Mouse (Mus musculus) thymus, postnatal 25 days (tissue): ENCODE data around the gene Als2cr12.
A peak's percentile ranks its signal among the peaks of the same experiment; 100 is the strongest.
"Not testable (repeated sequence)": the region's sequence is repeated elsewhere in the genome, so short reads cannot be mapped to it uniquely, and the experiment has no call there.

Source experiments
- DNase-seq: peaks from one replicate; pipeline ENCODE4 v3.0.0; 2022

Als2cr12 gene

GRCm38 (mm10) chr1:58678412-58678811, 17.4 kb downstream of the Als2cr12 start:
- not testable (repeated sequence) for DNase-seq

GRCm38 (mm10) chr1:58677575-58677974, 18.2 kb downstream of the Als2cr12 start:
- peak; percentile 45 for DNase-seq

GRCm38 (mm10) chr1:58675011-58675410, 20.8 kb downstream of the Als2cr12 start:
- DNase-seq, result no peak

- DNase-seq, result no peak
Observed at GRCm38 (mm10) chr1:58672116-58672515, 23.7 kb downstream of the Als2cr12 start.

GRCm38 (mm10) chr1:58669635-58670034, 26.2 kb downstream of the Als2cr12 start:
- DNase-seq, result not testable (repeated sequence)

- no peak for DNase-seq
Observed at GRCm38 (mm10) chr1:58668191-58668590, 27.6 kb downstream of the Als2cr12 start.

- DNase-seq, result not testable (repeated sequence)
Observed at GRCm38 (mm10) chr1:58663365-58663764, 32.4 kb downstream of the Als2cr12 start.

- not testable (repeated sequence) for DNase-seq
Observed at GRCm38 (mm10) chr1:58662671-58663070, 33.1 kb downstream of the Als2cr12 start.

GRCm38 (mm10) chr1:58652480-58653403, 43.0 kb downstream of the Als2cr12 start:
- DNase-seq, result peak; percentile 81

- DNase-seq, result peak; percentile 19
Observed at GRCm38 (mm10) chr1:58651571-58652456, 44.0 kb downstream of the Als2cr12 start.

- not testable (repeated sequence) for DNase-seq
Observed at GRCm38 (mm10) chr1:58628847-58629246, 66.9 kb downstream of the Als2cr12 start.

GRCm38 (mm10) chr1:58621996-58622748, 73.6 kb downstream of the Als2cr12 start:
- DNase-seq, result no peak

GRCm38 (mm10) chr1:58621251-58621650, 74.5 kb downstream of the Als2cr12 start:
- DNase-seq, result no peak

GRCm38 (mm10) chr1:58618766-58619165, 77.0 kb downstream of the Als2cr12 start:
- DNase-seq, result no peak

GRCm38 (mm10) chr1:58617978-58618668, 77.7 kb downstream of the Als2cr12 start:
- DNase-seq, result no peak

GRCm38 (mm10) chr1:58617076-58617475, 78.7 kb downstream of the Als2cr12 start:
- no peak for DNase-seq

- DNase-seq, result no peak
Observed at GRCm38 (mm10) chr1:58616176-58616575, 79.6 kb downstream of the Als2cr12 start.

GRCm38 (mm10) chr1:58615146-58615545, 80.6 kb downstream of the Als2cr12 start:
- DNase-seq, result no peak

- no peak for DNase-seq
Observed at GRCm38 (mm10) chr1:58614424-58614823, 81.4 kb downstream of the Als2cr12 start.

- peak; percentile 5 for DNase-seq
Observed at GRCm38 (mm10) chr1:58613786-58614185, 82.0 kb downstream of the Als2cr12 start.

- DNase-seq, result no peak
Observed at GRCm38 (mm10) chr1:58610611-58611010, 85.2 kb downstream of the Als2cr12 start.

- DNase-seq, result no peak
Observed at GRCm38 (mm10) chr1:58610166-58610565, 85.6 kb downstream of the Als2cr12 start.
